Mouse (Mus musculus) megakaryocyte progenitor cell, adult 5-6 weeks (primary cell): ENCODE measurements around the gene Cd52. TPM values are rescaled to one million over a fixed set of nuclear protein-coding genes. Genes with fewer than 3 reads are reported as not detected.

Source experiments
- ATAC-seq: replicated peaks from 2 replicates; pipeline ENCODE4 v1.8.0; 2016; ENCODE audit warnings: mild to moderate bottlenecking, moderate TSS enrichment, inconsistent platforms; ENCODE audit not compliant: poor library complexity
- total RNA-seq, 2 experiments: library from RNA; stranded (forward) in 1 of 2; stranded (reverse) in 1 of 2; fragments of 157-497, 149-512 nt in 1 of 2; fragments of 200-1000 nt in 1 of 2; gene quantifications; 2 replicates each; pipeline versions ENCODE4 v1.2.3 to v1.2.4; 2015 to 2017

Cd52 gene
- total RNA-seq, 2 experiments from 2014 or later: 291 to 505 TPM

DNA sequence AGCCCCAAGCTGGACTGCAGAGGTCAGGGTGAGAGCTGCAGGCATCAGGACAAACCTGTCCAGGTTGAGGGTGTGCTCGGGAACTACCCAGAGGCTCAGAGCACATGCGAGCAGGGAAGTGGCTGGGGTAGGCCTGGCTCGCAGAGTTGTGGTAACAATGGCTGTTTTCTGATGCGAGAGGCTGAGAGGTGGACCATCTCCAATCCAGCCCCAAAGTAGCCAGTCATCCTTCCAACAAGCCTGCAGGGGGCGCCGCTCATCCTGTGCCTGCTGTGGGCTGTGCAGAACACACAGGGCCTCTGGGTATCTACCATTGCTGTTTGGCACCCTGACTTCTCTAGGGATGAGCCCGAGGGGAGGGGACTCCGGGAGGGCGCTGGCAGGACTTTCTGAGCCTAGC is 24.8 kb upstream of the Cd52 start:
- peak; percentile 33 for ATAC-seq

DNA sequence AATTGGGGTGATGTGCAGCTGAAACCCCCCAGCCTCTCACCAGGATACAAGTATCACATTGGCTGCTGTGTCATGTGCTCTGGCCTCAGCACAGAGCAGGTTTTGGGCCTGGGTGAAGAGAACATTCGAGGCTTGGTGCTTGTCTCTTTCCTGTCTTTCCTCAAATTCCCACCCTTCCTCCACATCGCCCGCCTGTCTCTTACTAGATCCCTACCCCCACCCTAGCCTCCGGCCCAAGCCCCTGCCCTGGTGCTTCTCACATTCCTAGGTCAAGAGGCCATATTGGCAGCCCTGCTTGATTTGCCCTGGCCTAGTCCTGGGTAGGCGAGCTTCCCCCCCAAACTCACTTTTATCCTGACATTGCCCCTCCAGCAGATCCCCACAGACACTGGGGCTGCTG is 24.2 kb upstream of the Cd52 start:
- no peak for ATAC-seq

DNA sequence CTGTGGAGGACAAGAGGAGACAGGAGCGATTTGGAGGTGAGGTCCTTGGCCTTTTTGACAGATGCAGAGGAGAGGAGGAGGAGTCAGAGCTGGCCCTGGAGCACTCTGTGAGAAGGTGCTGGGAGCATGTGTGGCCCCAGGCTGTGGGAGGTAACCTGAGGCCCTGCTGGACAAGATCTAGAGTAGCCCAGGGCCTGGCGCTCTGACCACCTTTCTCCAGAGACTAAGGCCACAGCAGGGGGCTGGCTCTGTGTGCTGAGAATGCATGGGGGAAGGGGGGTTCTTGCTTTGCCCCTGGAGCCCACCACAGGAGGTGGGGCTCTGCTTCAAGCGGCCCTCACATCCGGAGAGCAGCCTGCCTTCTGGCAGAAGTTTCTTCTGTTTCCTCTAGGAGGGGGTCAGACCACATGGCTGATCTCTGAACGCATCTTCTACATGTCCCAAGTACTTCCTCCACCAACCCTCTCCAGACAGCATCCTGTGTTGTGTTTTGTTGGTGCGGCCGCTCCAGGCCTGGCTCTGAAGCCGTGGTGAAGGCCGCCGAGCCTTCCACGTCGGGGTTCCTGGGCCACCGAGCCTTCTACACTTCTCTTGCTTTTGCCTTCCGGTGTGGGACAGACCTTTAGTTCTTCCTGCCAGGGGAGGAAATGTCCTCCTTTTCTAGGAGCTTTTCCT is 23.4 kb upstream of the Cd52 start:
- ATAC-seq: 0 out of 2 replicates have a peak, but pooled peaks have one; percentile 17

DNA sequence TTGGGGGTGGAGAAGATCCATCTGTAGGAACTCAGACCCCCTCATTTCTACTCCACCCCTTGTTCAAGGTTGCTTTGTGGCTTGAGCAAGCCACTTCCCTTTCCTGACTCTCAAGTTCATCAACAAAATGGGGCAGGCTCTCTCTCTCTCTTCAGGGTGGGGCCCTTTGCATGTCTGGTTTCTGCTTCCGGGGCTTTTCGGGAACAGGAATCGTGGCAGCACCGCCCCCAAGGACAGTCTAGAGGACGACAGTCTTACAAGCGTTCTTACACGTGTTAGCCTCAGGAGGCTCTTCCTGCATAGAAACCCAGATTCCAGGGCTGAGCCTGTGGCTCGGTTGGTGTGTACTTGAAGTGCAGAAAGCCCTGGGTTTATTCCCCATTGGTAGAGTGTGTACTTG is 22.1 kb upstream of the Cd52 start:
- ATAC-seq: peak; percentile 70

DNA sequence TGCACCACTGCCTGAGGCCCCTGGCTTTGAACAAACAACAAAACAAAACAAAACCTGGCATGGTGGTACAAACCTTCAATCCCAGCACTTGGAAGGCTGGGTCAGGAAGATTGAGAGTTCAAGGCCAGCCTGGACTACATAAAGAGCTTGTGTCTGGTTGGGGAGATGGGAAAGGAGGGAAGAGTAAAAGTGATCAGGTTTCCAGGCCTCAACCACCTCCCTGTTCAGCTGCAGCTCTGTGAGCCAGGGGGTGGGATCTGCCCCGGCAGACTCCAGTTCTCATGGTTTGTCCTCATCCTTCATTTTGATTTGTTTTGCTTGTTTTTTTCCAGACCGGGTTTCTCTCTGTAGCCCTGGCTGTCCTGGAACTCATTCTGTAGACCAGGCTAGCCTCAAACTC is 21.6 kb upstream of the Cd52 start:
- ATAC-seq: no peak

DNA sequence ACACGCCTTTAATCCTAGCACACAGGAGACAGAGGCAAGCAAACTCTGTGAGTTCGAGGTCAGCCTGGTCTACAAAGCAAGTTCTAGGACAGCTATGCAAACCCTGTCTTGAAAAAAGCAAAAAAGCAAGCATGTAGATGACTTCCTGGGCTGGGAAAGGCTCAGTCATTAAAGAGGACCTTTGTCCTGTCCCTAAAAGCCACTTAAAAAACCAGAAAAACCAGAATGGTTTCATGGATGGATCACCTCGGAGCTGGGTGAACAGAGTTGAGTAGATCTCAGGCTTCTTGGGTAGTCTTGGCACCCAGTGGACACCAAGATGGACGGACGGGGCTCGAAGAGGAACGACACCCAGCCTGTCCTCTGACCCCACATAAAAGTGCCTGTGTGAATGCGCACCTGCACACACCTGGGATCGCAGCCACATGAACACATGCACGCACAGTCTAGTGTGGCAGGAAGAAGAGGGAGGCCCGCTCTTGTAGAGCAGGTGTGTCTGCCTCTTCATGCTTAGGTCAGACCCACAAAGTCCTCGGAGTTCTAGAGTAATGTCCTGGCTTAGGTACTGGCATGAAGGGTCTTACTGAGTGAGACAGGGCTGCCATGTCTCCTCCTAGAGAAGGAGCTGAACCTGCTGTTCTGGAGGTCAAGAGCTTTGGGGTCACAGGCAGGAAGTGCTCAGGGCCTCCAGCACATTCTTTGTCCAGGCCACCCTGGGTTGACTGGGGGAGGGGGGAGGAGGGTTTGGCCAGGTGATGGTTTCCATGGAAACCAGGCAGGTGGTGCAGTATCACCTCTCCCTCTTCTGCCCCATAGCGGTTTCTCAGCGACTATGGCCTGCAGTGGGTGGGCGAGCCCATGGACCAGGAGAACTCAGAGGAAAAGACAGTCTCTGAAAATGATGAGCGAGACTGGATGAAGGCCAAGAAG is 20.6 kb upstream of the Cd52 start:
- ATAC-seq: no peak

DNA sequence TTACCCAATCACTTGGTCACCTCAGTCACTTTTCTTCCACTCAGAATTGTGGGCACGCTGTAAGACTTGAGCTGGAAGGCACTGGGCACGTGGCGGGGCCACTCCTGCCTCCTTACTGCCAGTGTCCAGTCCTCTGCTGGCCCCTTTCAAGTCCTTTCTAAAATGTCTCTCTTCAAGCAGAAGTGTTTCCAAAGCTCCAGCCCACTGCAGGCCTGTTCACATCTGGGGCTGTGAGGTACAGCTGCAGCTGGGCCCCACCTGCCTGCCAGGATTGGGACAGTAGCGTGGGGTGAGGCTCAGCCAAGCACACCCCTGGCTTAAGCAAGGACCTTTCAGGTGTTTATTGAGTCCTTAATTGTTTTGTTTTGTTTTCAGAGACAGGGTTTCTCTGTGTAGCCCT is 19.2 kb upstream of the Cd52 start:
- no peak for ATAC-seq

DNA sequence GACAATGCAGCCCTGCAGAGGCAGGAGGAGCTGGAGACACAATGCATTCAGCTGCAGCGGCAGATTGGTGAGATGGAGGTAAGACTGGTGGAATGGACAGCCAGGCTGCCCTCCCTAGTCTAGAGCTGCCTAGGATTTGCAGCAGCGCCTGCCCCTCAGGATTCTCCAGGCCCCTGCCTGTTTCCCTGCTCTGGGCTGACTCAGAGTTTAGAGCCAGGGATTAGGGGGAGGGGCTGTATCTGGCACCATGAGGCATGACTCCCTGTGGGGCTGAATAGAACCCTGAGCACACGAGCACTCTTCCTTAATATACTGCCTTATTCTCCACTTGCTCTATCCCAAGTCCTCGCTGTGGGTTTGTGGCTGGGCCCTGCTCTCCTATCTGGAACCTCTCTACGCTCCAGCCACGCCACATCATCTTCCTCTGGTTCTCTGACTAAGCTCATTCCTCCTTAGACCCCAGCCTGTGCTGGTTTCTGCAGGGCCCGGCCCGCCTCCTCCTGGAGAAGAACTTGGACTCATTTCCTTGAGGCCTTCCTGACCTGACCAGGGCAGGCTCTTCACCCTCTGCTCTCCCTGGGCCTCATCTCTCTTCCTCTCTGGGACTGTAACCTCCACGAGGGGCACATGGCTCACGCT is 18.6 kb upstream of the Cd52 start:
- ATAC-seq: no peak

DNA sequence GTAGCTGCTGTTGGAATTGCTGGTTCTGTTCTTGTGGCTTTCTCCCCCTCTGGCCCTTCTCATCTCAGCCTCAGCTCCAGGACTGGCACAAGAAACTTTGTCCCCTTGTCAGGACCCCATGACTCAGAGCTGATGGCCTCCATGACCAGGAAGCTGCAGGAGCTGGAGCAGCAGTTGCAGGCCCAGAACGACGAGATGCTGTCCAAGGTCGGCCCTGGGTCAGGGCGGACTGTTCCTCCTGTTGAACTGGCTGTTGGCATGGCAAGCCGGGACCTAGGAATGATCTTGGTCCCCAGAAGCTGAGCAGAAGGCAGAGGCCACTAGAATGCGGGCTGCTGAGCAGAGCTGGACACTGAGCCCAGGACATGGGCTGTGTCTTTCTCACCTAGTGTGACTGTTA is 17.5 kb upstream of the Cd52 start:
- ATAC-seq: no peak

DNA sequence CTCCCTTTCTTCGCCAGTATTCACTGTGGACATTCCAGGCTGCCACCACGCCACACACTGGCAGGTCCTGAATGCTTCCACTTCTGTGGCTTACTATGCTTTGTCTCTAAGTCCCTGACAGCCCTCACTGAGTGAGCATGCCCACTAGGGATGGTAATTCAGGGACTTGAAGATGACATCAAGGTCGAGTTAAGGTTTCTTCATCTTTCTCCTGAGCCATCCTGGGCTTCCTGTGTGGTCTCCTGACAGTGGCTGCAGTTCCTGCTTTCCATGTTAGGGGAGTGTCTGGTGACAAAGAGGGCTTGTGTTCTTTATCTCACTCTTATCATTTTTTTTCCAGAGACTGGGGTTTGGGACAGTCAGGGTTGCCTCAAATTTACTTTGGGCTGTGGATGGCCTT is 15.8 kb upstream of the Cd52 start:
- peak; percentile 57 for ATAC-seq

DNA sequence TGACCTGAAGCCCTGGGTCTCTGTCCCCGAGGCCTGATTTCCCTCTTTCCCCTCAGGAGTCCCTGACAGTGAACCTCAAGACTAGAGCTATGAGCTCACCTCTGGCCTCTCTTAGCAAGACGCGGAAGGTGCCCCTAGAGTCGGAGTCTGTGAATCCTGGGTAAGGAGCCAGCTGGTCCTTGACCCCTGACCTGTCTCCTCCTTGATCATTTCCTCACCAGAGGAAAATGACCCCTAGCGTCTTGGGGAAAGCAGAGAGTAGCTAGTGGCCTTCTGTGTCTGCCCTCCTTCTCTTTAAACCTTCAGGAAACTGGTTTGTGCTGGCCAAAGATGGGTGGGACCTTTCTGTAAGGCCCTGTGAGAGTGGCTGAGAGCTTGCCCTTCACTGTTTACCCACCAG is 13.3 kb upstream of the Cd52 start:
- no peak for ATAC-seq

DNA sequence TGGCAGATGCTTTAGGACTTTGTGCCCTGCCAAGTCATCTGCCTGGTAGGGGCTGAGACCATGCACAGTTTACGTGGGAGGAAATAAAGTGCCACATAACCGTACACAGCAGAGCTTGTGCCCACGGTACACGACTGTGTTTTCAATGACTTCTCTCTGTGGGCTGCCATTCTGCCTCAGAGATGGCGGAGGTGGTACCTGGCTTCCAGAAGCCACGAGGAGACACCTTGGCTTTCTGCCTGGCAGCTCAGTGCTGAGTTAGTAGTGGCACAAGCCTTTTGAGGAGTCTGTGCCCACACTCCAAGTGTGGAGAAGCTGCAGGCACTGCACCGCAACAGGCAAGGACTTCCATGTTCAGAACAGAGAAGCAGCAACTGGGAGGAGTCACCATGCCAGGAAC is 12.8 kb upstream of the Cd52 start:
- no peak for ATAC-seq

DNA sequence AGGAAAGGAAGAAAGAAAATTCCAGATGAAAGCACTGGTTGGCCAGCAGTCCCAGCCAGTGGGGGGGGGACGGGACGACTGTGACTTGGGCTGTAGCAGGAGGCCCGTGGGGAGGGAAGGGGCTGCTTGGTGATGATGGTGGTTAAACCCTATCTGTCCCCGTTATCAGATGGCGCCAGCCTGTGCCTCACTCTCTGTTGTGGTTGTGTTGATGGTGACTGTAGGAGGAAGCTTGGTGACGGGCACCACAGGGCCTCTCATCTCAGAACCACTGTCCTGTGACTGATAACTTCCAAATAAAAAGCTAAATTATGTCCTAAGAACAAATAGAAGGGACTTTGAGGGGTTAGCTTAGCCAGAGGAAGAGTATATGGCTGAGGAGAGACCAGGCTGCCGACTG is 11.2 kb upstream of the Cd52 start:
- ATAC-seq: peak; percentile 40

DNA sequence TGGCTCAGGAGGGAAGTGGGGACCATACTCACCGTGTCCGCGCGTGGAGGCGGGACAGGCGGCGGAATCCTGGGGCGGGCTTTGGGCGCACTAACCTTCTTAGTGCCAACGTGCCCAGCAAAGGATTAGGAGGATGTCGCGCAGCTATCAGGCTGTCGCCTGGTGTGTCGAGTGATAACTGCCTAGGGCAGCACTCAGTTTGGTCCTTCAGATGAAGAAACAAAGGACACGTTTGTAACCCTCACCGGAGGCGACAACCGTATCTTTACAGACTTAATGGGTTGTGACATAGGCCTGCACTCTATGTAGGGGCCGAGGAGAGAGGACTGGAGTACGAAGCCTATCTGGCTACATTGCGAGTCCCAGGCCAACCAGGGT is 7.8 kb upstream of the Cd52 start:
- ATAC-seq: peak; percentile 62

DNA sequence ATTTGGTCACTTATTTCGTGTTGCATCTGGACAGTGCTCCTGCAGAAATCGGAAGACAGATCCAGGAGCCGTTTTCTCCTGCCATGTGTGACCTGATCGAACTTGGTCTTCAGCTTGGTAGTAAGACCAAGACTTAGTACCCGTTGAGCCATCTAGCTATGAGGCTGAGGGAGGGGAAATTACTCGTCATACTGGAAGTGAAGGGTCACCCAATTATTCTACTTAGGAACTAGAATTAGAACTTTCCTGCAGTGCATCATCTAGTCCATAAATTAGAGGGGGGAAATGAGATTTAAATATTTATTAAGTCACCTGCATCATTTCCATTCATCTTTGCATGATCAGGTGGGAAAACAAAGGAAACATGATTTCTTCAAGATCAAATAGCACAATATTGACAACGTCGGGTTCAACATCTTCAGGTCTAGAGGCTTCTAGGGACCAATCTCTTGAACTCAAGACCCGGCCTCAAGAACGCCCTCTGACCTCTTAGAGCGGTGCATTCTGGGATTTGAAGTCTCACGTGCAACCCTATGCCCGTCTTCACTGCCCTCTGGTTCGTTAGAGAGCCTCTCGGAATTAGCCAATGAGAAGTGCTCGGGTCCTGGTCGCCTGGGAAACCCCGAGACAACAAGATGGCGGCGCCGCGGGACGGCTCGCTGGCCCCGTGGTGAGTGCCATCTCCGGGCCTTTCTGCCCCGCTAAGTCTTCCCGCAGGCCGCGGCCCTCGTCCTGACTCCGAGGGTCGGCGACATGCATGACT is 7.3 kb upstream of the Cd52 start, which contains the start of gene Ubxn11:
Ubxn11 (plus strand) TSS at position 592 of the 763 bp plus-strand sequence.
- ATAC-seq: peak; percentile 91

DNA sequence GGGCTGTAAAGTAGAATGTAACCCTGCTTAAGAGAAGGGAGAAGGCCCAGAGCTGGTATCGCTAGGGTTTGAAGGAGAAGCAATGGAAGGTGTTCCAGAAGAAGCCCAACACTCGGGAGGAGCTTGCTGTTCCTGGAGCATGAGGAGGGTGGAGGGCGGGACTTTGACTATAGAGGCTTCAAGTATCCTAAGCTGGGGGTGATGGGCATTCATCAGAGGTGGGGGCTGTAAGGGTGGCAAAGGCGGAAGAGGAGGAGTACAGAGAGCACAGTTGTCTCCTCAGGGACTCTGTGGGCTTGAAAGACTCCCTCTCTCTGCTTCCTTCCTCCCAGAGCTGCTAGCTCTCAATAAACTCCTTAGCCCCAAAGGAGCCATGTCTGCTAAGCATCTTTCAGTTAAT is 5.4 kb upstream of the Cd52 start:
- no peak for ATAC-seq

DNA sequence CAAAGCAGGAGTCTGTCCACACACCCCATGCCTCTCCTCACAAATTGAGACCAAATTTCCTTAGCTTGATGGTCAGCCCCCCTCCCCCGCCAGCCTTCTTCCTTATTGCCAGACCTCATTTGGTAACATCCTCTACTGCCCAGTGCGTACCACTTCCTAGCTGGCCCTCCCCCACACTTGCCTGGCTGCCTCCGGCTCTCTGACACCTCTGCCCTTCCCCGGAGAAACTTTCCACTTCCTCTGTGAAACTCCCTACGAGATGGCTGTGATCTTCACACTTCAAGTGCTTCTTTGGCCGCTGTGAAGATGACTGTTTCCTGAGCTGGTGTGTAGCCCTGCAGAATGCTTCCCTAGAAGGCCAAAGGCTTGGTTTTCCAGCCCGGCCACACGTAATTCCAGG is 3.7 kb upstream of the Cd52 start:
- peak; percentile 63 for ATAC-seq

DNA sequence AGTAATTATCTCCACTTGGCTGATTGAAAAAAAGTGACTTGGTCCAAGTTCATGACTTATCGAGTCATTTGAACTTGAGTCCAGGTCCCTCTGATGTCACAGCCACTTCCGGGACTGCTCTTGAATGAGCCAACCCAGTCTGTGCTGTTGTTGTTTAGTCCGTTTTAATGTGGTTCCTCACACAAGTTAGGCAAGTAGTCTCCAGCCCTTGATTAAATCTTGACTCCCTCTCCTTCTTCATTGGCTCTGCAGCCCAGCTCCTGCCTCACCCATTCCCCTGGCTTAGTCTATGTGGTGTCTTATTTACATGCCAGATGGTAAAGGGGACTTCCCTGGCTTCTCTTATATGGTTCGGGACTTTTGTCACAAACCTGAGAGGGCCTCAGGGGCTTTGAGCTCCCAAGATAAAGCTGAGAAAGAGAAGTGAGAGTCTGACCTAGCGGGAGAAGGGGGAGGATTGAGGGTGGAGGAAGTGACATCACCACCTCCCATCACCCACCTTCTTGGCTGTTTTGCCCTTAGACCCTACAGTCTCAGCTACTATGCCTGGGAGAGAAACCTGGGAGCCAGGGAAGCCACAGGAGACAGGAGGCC is 2.2 kb upstream of the Cd52 start:
- ATAC-seq: peak; percentile 38

DNA sequence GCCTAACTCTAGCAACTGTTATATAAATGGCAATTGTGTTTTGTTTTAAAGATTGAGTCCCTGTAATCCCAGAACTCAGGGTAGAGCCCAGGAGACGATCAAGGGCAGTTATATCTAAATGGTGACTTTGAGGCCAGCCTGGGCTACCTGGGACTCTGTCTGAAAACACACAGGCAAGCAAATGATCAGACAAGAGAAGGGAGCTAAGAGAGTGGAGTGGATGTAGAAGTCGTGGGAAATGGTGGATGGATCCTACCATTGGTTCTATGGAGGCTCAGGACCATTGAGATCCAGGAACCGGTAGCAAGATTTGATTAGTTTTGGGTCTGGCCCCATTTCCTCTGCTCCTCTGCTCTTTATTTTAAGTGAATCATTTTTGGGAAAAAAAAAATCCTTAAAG is 1.2 kb upstream of the Cd52 start:
- no peak for ATAC-seq

DNA sequence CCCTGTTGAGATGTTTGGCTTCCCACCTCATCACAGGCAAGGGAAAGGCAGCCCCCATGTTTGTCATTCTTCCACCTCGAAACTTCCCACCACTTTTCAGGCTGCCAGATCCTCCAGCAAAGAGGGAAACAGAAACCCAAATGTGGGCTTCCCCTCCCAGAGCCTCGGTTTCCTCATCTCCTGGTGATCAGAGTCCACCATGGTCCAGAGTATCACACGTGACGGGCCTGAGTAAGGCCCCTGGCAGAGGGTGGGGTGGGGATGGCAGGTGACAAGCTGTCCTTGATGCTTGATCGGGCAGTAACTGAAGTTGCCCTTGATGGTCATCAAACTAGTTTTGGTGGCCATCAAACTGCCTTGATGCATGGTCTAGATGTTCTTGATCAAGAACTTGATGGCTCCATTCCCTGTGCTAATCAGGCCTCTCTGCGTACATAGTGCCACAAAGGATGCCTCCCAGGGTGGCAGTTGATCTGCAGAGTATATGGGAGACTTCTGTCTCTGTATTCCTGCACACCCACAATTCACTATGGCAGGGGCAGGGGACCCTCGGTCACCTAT is 798 bp downstream of the Cd52 start:
- ATAC-seq: no peak
